Mouse (Mus musculus): ENCODE data around the gene Ndnf. TPM values are rescaled to one million over a fixed set of nuclear protein-coding genes. Genes with fewer than 3 reads are reported as not detected.

The Ndnf gene
- polyA plus RNA-seq, 1 experiment from 2014 or later, result 4.3 TPM

Other genes with a start within 250 kb of the Ndnf start
- gene Tnip3, start 146.3 kb upstream of the Ndnf start, polyA plus RNA-seq (2016; fragmentation: Nextera tagmentation; extraction: Ambion mirVana), result not detected in 2 replicates
- gene Prdm5, start 107.4 kb downstream of the Ndnf start, polyA plus RNA-seq (2016; fragmentation: Nextera tagmentation; extraction: Ambion mirVana), result 17.1 and 17.4 TPM in 2 replicates

Data from forebrain, embryonic 10.5 days (tissue).